Mouse (Mus musculus): ENCODE measurements around the gene Trnau1ap.

DNA sequence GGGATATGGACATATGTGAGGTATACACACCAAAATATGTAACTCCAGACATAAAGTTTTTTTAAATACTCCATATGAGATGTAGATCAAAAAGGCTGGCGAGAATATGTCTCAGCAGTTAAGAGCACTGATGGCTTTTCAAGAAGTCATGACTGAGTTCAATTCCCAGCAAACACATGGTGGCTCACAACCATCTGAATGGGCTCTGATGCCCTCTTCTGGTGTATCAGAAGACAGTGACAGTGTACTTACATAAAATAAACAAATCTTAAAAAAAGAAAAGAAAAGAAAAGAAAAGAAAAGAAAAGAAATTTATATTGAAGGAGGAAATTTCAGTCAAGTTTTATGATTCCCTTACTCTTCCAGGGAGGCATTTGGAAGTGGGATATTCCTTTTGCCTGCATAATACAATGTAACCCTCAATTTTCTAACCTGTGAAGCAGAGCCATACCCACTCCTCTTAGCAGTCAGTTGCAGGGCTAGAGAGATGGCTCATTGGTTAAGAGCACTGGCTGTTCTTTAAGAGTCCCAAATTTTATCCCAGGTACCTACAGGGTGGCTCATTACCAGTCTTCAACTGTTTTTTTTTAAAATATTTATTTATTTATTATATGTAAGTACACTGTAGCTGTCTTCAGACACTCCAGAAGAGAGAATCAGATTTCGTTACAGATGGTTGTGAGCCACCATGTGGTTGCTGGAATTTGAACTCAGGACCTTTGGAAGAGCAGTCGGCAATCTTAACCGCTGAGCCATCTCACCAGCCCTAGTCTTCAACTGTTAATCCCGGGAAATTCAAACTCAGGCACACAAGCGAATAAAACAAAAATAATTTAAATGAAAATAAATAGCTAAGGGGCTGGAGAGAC lies 60.2 kb downstream of the Trnau1ap start:
- TF ChIP-seq CTCF (IDR thresholded peaks at IDR 0.05; ENCODE audit: low read depth, low read length), result no peak
- TF ChIP-seq POLR2A (IDR thresholded peaks at IDR 0.05; ENCODE audit: borderline replicate concordance, low read depth, low read length), result no peak
